Mouse (Mus musculus) retina, postnatal 7 days (tissue): ENCODE measurements at regions not wholly inside any gene's neighbourhood (a gene's known extent, or its start where the extent isn't known, plus 50 kb on each side); places are given as distances from the start of the nearest gene placed in this dataset.

ENCODE experiments used
- DNase-seq: peaks from one replicate; pipeline ENCODE4 v3.0.0-alpha.2; 2012; ENCODE audit warnings: low read depth, low spot score

DNA sequence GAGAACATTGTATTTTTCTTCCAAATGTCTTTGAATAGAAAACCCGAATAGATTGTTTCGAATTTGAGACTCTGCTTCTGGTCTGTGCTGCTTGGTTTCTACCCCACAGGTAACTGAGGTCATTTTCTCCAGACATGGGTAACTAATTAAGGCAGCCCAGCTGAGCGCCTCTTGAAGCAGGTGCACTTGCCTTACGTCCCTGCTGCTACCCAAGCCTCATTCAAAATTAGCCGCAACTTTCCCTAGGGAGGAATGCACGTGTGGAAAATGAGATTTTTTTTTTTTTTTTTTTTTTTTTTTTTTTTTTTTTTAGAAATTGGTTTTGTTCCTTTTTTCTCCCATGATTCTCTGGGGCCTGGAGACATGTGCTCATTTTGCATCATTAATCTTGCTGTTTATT, 245.1 kb downstream of the Slc30a10 start:
- no peak for DNase-seq

DNA sequence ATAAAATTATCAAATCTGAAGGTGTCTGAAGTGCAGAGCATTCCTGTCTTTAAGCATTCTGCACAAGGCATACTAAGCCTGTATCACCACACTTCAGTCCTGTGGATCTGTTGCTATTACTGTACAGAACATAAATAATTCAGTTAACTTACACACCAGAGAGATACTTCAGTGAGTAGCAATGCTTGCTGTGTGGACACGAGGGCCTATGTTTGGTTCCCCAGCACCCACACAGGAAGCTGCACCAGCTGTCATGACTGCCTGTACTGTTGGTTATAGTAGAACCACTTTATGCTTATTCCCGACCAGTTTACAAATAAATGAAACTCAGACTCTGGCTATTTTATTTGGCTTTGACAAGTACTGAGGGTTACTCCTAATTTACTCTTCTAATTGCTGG, 271.7 kb downstream of the Slc30a10 start:
- no peak for DNase-seq

DNA sequence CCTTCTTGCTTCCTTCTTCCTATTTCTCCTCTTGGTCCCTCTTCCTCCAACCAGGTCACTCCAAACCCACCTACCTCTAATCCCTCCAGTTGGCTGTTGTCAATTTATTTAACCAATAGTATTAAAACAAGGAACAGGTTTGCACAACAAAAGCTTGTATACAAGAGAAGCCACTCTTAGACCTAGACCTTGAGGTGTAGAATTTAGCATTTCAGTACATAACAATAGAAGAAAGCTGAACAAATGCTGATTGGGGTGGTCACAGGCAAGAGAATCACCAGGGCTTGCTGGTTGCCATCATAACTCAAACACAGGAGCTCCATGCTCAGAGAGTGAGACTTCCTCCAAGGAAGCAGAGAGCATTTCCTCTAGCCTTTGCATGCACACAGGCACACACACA, 272.2 kb downstream of the Slc30a10 start:
- no peak for DNase-seq

- DNase-seq = no peak
These were observed 273.1 kb downstream of the Slc30a10 start for GRCm38 (mm10) chr1:185727749-185728148.

DNA sequence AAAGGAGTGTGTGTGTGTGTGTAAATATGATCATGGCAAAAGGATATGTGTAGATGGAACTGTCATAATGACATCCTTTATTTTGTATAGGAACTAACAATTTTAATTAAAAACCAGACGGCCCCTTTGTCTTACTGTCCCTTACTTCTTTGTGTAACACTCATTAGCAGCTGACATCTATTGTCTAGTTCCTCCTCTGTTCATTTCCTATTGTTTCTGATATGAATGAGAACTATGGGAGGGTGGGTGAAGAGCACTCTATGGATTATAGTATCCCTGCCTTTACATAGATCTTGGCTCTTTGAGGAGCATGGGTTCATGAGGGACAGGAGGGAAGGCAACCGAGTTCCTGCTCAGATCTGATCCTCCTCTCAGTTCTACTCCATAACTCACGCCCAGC, 273.8 kb downstream of the Slc30a10 start:
- no peak for DNase-seq

- DNase-seq = no peak
These were observed 276.4 kb downstream of the Slc30a10 start for GRCm38 (mm10) chr1:185731062-185731461.

- DNase-seq = no peak
These were observed 282.1 kb downstream of the Slc30a10 start for GRCm38 (mm10) chr1:185736773-185737172.

DNA sequence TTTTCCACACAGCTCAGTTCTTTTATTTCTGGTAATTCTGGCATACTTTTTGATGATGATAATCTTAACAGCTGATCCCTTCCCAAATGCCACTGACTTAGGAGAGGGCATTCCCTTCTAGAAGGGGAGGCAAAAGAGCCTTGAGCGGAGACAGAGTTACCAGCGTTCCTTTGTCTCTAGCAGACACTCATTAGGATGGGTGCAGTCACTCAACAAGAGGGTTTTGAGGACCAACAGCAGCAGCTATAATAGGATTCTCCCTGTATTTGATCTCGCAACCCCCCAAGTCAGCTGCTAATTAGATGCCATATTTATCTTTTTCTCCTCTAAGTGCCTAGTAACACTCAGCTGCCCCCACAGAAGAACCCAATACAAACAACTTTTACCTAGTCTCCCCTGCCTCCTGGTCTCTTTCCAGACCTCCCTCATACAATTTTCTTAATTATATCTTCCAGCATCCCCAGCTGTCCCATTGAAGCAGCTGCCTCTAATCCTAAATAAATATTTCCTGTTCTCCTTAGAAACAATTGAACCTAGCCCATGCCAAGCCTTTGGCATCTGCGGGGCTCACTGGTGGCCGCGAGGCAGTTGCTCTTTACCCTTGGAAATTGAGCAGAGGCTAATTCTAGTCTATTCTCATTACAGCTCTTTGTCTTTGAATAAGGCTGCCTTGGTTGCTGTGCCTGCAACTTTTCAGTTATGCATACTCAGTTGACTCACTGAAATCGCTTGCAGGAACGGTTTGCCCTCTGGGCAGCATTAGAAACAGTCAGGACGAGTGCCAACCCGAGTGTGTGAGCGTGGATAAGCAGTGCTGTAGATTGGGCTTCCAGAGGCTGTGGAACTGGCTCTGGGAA, 286.6 kb downstream of the Slc30a10 start:
- no peak for DNase-seq

GRCm38 (mm10) chr1:185749251-185749650, 294.6 kb downstream of the Slc30a10 start:
- DNase-seq = no peak

DNA sequence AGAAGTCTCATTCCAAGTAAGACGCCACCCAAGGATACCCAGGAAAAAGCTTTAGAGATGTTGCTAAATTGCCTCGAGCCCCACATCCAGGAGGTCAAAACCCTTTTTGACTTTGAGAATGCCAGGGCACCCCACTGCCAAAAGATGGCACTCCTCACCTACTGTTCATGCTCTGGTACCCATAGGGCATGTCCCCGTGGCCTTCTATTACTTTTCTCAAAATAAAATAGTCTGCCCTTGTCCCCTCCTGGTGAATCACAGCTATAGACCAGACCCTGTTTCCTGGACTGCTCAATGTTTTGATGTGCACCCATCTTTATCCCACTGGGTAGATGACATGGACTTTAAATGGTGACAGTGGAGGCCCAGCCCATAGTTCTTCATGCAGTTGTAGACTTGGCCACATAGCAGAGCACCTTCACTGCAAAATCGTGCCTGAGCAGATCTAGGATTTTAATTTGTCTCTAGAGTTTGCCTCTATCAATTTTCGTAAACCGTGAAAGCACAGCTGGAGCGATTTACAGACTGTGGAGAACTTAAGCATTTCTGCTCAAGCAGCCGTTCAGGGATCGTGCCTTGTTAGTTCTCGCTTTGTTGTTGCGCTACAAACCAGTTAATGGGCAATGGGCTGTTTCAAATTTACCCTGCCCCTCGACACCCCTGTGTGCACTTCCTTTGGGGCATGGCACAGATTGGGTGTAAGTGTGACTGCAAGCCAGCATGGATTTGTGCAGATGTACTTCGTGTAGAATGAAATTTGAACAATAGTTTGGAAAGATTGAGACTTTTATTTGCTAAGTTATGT, 300.0 kb downstream of the Slc30a10 start:
- DNase-seq = no peak

DNA sequence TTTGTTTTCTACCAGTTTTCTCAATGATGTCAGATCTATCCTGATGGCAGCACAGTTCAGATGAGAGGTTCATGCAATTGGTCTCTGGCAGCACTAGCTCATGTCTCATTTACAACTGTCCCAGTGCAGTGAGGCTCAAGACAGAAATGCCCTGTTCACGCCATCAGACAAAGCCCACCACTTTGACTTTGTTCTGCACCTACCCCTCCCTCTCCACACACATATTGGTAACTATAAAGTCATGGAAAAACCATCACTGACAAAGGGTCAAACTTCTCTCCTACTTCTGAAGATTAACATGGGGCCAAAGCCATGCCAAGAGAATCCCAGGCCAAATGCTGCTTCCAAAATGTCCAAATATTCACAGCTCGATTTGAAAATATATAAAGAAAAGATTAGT, 302.7 kb downstream of the Slc30a10 start:
- no peak for DNase-seq

DNA sequence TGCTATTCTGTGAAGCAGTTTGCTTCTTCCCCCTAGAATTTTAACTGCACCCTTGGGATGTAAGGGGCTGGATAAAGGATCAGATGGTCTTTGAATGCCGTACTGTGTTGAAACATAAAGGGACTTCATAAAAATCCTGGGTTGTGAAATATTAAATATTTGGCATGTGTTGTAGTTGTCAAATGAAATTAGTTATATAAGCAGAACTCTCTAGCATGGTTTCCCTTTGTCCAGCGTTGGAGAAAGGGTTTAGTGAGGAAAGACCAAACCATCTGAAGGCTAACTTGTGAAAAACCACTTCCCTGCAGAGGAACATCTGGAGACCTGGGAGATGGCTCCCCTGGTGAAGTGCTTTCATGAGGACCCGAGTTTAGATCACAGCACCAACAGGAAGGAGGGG, 319.6 kb downstream of the Slc30a10 start:
- no peak for DNase-seq

GRCm38 (mm10) chr1:185779604-185780003, 325.0 kb downstream of the Slc30a10 start:
- DNase-seq = no peak

DNA sequence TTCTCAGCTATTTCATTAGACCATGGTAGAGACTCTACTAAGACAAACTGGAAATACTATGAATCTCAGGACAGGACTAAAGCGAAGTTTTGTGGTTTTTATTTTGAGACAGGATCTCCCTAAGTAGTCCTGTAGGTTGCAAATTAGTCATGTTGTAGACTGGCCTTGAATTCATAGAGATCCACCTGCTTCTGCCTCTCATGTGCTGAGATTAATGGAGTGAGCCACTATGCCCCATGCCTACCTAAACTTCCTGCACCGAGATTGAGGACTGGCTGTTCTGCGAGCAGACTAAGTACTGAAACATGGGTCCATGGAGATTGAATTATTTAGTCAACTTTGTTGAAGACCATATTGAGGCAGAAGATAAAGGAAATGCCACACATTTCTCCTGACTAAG, 315.0 kb downstream of the Lyplal1 start:
- no peak for DNase-seq

GRCm38 (mm10) chr1:185814901-185815300, 302.2 kb downstream of the Lyplal1 start:
- DNase-seq = no peak

DNA sequence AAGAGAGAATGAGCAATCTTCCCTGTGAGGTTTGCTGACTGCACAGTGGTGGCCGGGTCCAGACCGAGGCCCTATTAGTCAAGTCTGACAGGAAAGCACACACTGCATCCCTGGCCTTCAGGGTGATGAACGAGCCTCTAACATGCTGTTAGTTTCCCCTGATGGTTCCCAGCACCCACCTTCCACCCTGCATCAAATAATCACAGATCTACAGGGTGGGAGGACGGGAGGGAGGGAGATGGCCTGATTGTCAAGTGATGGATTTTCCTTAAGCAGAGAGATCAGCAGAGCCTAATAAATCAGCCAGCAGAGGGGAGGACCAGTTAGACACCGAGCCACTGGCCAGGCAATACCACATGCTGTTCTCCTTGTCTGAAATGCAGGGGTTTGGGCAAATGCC, 298.1 kb downstream of the Lyplal1 start:
- no peak for DNase-seq

- DNase-seq = no peak
These were observed 294.9 kb downstream of the Lyplal1 start for GRCm38 (mm10) chr1:185822241-185822640.

DNA sequence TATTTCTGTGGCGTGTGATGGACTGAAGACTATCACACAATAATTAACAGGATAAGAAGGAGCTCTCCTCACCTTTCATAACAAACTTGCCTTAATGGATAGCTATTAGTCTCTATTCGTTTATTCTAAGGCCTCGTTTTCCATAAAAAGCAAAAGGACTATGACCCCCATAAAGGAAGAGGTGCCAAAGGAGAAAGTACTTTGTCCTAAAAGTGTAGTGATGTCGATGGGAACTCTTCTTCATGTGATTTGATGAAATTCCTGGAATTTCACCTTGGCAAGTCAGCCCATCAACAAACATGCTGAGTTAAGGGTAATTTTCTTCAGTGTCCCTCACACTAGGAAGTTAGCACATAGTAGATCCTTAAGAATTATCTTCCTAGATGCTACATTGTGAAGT, 293.9 kb downstream of the Lyplal1 start:
- DNase-seq = no peak

- no peak for DNase-seq
These were observed 293.2 kb downstream of the Lyplal1 start for GRCm38 (mm10) chr1:185823956-185824355.

- no peak for DNase-seq
These were observed 289.1 kb downstream of the Lyplal1 start for GRCm38 (mm10) chr1:185827986-185828385.

- DNase-seq = no peak
These were observed 288.6 kb downstream of the Lyplal1 start for GRCm38 (mm10) chr1:185828486-185828885.

DNA sequence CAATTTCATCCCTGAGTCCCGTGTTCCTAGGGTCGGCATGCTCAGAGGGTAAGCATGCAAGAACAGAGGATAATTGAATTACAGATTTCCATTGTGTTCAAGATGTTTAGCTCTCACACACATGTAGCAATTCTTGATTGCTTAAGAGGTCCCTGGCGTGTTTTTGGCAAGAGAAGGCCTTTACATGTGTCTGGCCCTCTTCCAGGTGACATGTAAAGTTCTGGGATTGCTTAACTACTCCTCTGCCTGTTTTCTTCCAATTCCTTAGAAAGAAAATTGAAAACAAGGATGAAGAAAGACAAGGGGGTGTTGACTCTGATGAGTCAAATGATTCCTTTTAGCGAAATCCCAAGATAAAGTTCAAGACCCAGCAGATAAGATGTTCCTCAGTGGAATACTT, 285.1 kb downstream of the Lyplal1 start:
- DNase-seq = no peak

DNA sequence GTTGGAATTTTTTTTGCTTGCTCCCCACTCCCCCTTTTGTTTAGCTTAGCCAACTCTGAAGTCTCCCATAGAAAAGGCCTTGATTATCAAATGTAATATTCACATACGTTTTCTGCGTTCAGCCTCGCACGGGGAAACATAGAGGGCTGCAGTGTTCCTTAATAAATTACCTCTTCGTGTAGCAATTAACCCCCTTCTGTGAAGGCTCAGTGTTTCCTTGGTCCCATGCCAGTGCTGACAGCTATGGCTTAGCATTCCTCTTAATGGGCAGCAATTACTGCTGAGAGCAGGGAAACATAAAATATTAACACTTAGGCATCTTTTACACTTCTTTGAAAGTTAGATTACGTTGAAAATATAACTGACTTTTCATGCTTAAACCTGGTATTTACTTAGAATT, 282.9 kb downstream of the Lyplal1 start:
- peak; percentile 25 for DNase-seq
